In genomic region chr9:91351361-91351760, GRCm38 (mm10) we compare ENCODE assay signal across 16 mouse cellular contexts. TPM values are rescaled to one million over a fixed set of nuclear protein-coding genes. Genes with fewer than 3 reads are reported as not detected.
DNase-seq lines count a peak whose midpoint lies in the region; ATAC-seq and TF ChIP-seq lines count a peak whose summit lies in the region.
"Had no signal": no experiment of that assay in that cellular context is flagged by ENCODE, and none has a peak within 500 bp of the region (broad histone marks: within the 10 kb centered on the region; RNA-seq: fewer than 3 reads in every experiment).

No protein-coding gene starts in this region.

- H3K27ac ChIP-seq in layer of hippocampus, adult 2 months, result peak overlapping the region; percentile 59
- H3K27ac ChIP-seq in forebrain, embryonic 13.5 days, result peak overlapping the region; percentile 82
- peak overlapping the region; percentile 87 for H3K27ac ChIP-seq in hindbrain, postnatal 0 days
- H3K27ac ChIP-seq in neural tube, embryonic 15.5 days (replicated peaks), result peak overlapping the region; percentile 54
- H3K27ac ChIP-seq: limb, embryonic 12.5 days had no signal

- H3K4me3 ChIP-seq in layer of hippocampus, adult 2 months, result no peak overlapping the region
- H3K4me3 ChIP-seq in forebrain, embryonic 13.5 days, result peak overlapping the region; percentile 27
- peak overlapping the region; percentile 30 for H3K4me3 ChIP-seq in hindbrain, postnatal 0 days (ENCODE audit: low read length)
- H3K4me3 ChIP-seq in neural tube, embryonic 15.5 days (replicated peaks), result peak overlapping the region; percentile 16
- H3K4me3 ChIP-seq: megakaryocyte, embryonic 14.5 days had no signal

- no peak for DNase-seq in layer of hippocampus, adult 2 months (ENCODE audit: low spot score in 2 of 2)
- no peak for DNase-seq in layer of hippocampus, postnatal 10 days (ENCODE audit: low spot score in 2 of 2)
- DNase-seq in hindbrain, postnatal 0 days (ENCODE audit: low spot score), result no peak
- no peak for DNase-seq in lung, postnatal 10 days
- DNase-seq: B cell, adult 2 months; kidney, adult 18-20 months; lung, adult 18-20 months; spleen, adult 18-20 months had no signal

- H3K27me3 ChIP-seq in forebrain, embryonic 13.5 days, result peaks cover 73% of the 10 kb centered on the region
- H3K27me3 ChIP-seq in hindbrain, postnatal 0 days (ENCODE audit: insufficient read depth, low read length), result no peaks in the 10 kb centered on the region
- H3K27me3 ChIP-seq in neural tube, embryonic 15.5 days (replicated peaks), result peaks cover 20% of the 10 kb centered on the region

- H3K4me1 ChIP-seq in forebrain, embryonic 13.5 days, result peaks cover 15% of the 10 kb centered on the region
- no peaks in the 10 kb centered on the region for H3K4me1 ChIP-seq in hindbrain, postnatal 0 days (ENCODE audit: insufficient read depth, low read length)
- H3K4me1 ChIP-seq in neural tube, embryonic 15.5 days, result peaks cover 18% of the 10 kb centered on the region

- no peaks in the 10 kb centered on the region for H3K9me3 ChIP-seq in forebrain, embryonic 13.5 days (replicated peaks)
- H3K9me3 ChIP-seq in hindbrain, postnatal 0 days (ENCODE audit: low read length), result no peaks in the 10 kb centered on the region
- H3K9me3 ChIP-seq in neural tube, embryonic 15.5 days (replicated peaks), result no peaks in the 10 kb centered on the region
- H3K9me3 ChIP-seq: limb, embryonic 12.5 days had no signal

- H3K9ac ChIP-seq in forebrain, embryonic 13.5 days, result peak overlapping the region; percentile 57
- peak overlapping the region; percentile 60 for H3K9ac ChIP-seq in hindbrain, postnatal 0 days (replicated peaks; ENCODE audit: low read length)
- H3K9ac ChIP-seq in neural tube, embryonic 15.5 days (replicated peaks), result no peak overlapping the region
- H3K9ac ChIP-seq: limb, embryonic 12.5 days had no signal

- peak overlapping the region; percentile 59 for H3K4me2 ChIP-seq in forebrain, embryonic 13.5 days
- H3K4me2 ChIP-seq in hindbrain, postnatal 0 days (ENCODE audit: low read depth, low read length), result peak overlapping the region; percentile 55
- H3K4me2 ChIP-seq in neural tube, embryonic 15.5 days, result peak overlapping the region; percentile 47
- H3K4me2 ChIP-seq: limb, embryonic 12.5 days had no signal

- TF ChIP-seq CTCF in layer of hippocampus, adult 2 months (conservative IDR thresholded peaks at IDR 0.05), result no peak
- TF ChIP-seq CTCF in hindbrain, postnatal 0 days (IDR thresholded peaks at IDR 0.05; ENCODE audit: low read depth), result no peak

- ATAC-seq in forebrain, embryonic 13.5 days, result no peak
- ATAC-seq in hindbrain, postnatal 0 days, result no peak
- ATAC-seq in neural tube, embryonic 15.5 days (ENCODE audit: low FRiP score), result no peak
- ATAC-seq in erythroblast, adult 5-6 weeks (replicated peaks; ENCODE audit: low FRiP score, poor library complexity, severe bottlenecking), result no peak
- ATAC-seq in activated CD4-positive, CD25-positive, alpha-beta regulatory T cell, adult 4 months, result no peak

- no peaks in the 10 kb centered on the region for H3K36me3 ChIP-seq in forebrain, embryonic 13.5 days (ENCODE audit: poor library complexity, severe bottlenecking)
- no peaks in the 10 kb centered on the region for H3K36me3 ChIP-seq in hindbrain, postnatal 0 days (ENCODE audit: insufficient read depth, low read length)
- H3K36me3 ChIP-seq in neural tube, embryonic 15.5 days, result no peaks in the 10 kb centered on the region
- H3K36me3 ChIP-seq: G1E; limb, embryonic 12.5 days had no signal

- 9% methylated on average over 5 of the region's 5 CpGs for WGBS in forebrain, embryonic 13.5 days
- WGBS in hindbrain, postnatal 0 days, result 11% methylated on average over 5 of the region's 5 CpGs
- WGBS in neural tube, embryonic 15.5 days, result 9% methylated on average over 5 of the region's 5 CpGs

RNA-seq across cellular contexts. Expression of gene Zic4, which starts 10.9 kb away (rescaled TPM):
- 1 to 10 TPM; 2.8 to 3.3 TPM for total RNA-seq in layer of hippocampus, adult 2 months (2021)
- total RNA-seq in layer of hippocampus, postnatal 10 days (2021), result 1 to 10 TPM; 7.1 to 7.5 TPM
- polyA plus RNA-seq in forebrain, embryonic 13.5 days (2015; fragmentation: Nextera tagmentation; extraction: Ambion mirVana), result 48.4 and 62.0 TPM in 2 replicates
- 107 and 144 TPM in 2 replicates for total RNA-seq in hindbrain, postnatal 0 days (2014; rRNA removed)
- polyA plus RNA-seq in hindbrain, postnatal 0 days (2015; fragmentation: Nextera tagmentation; extraction: Ambion mirVana), result 51.0 and 58.2 TPM in 2 replicates
- 28.3 and 44.9 TPM in 2 replicates for polyA plus RNA-seq in neural tube, embryonic 15.5 days (2015; fragmentation: Nextera tagmentation; extraction: Ambion mirVana)
- total RNA-seq in erythroblast, adult 5-6 weeks (2015; ENCODE audit: low replicate concordance), result not detected in 2 replicates
- 0.28 TPM in 1 of 2 replicates, not detected in the other for total RNA-seq in erythroblast, adult 5-6 weeks (2017; ENCODE audit: low replicate concordance)
- polyA plus RNA-seq in activated CD4-positive, CD25-positive, alpha-beta regulatory T cell, adult 4 months (2017; shearing (Covaris generic)), result not detected
- polyA plus RNA-seq: G1E; heart, embryonic 14.5 days had no signal

RNA-seq across cellular contexts. Expression of gene Zic1, which starts 14.2 kb away (rescaled TPM):
- total RNA-seq in layer of hippocampus, adult 2 months (2021), result 10 to 100 TPM; 12.1 to 18.4 TPM
- total RNA-seq in layer of hippocampus, postnatal 10 days (2021), result 10 to 100 TPM; 16.7 to 25.1 TPM
- polyA plus RNA-seq in forebrain, embryonic 13.5 days (2015; fragmentation: Nextera tagmentation; extraction: Ambion mirVana), result 10.8 and 15.1 TPM in 2 replicates
- 281 and 342 TPM in 2 replicates for total RNA-seq in hindbrain, postnatal 0 days (2014; rRNA removed)
- polyA plus RNA-seq in hindbrain, postnatal 0 days (2015; fragmentation: Nextera tagmentation; extraction: Ambion mirVana), result 19.7 and 21.5 TPM in 2 replicates
- polyA plus RNA-seq in neural tube, embryonic 15.5 days (2015; fragmentation: Nextera tagmentation; extraction: Ambion mirVana), result 9.7 and 13.2 TPM in 2 replicates
- not detected in 2 replicates for total RNA-seq in erythroblast, adult 5-6 weeks (2015; ENCODE audit: low replicate concordance)
- not detected in 2 replicates for total RNA-seq in erythroblast, adult 5-6 weeks (2017; ENCODE audit: low replicate concordance)
- polyA plus RNA-seq in activated CD4-positive, CD25-positive, alpha-beta regulatory T cell, adult 4 months (2017; shearing (Covaris generic)), result not detected
- polyA plus RNA-seq: G1E; heart, embryonic 14.5 days had no signal

Comparison
In these comparisons a context has a peak if more than half of its experiments do, and no peak if none do; other contexts are left out.
1. RNA of gene Zic4, which starts 10.9 kb away (total RNA-seq): 107 to 144 TPM in hindbrain, postnatal 0 days; 7.1 to 7.5 TPM in layer of hippocampus, postnatal 10 days, 2.8 to 3.3 TPM in layer of hippocampus, adult 2 months and 0.28 TPM in erythroblast, adult 5-6 weeks; every median in the first group is over 10 times any median in the second.
2. RNA of gene Zic1, which starts 14.2 kb away (total RNA-seq): 281 to 342 TPM in hindbrain, postnatal 0 days; 16.7 to 25.1 TPM in layer of hippocampus, postnatal 10 days, 12.1 to 18.4 TPM in layer of hippocampus, adult 2 months and not detected in erythroblast, adult 5-6 weeks; every median in the first group is over 10 times any median in the second.
3. Peak in every context shown above with its lines, with median percentiles within 50 percentile points of each other: H3K27ac ChIP-seq and H3K4me2 ChIP-seq.